Mouse (Mus musculus): ENCODE data around the gene Chrm2.

Chrm2 gene

GRCm38 (mm10) chr6:36507008-36507663 is 119.3 kb downstream of the Chrm2 start:
- in situ Hi-C loops (cut with MboI; ENCODE audit: low pct_unique_long_range_greater_than_20kb in 1 of 2, low sequenced_read_pairs in 2 of 2, unreplicated experiment in 1 of 2): no loop called here

- in situ Hi-C loops (cut with MboI; ENCODE audit: low pct_unique_long_range_greater_than_20kb in 1 of 2, low sequenced_read_pairs in 2 of 2, unreplicated experiment in 1 of 2): no loop called here
Measured at GRCm38 (mm10) chr6:36507946-36508345, 120.1 kb downstream of the Chrm2 start.

GRCm38 (mm10) chr6:36508469-36508868 is 120.6 kb downstream of the Chrm2 start:
- in situ Hi-C loops (cut with MboI; ENCODE audit: low pct_unique_long_range_greater_than_20kb in 1 of 2, low sequenced_read_pairs in 2 of 2, unreplicated experiment in 1 of 2): no loop called here

GRCm38 (mm10) chr6:36516508-36516907 is 128.6 kb downstream of the Chrm2 start:
- in situ Hi-C loops (cut with MboI; ENCODE audit: low pct_unique_long_range_greater_than_20kb in 1 of 2, low sequenced_read_pairs in 2 of 2, unreplicated experiment in 1 of 2): no loop called here

GRCm38 (mm10) chr6:36517242-36517641 is 129.4 kb downstream of the Chrm2 start:
- in situ Hi-C loops (cut with MboI; ENCODE audit: low pct_unique_long_range_greater_than_20kb in 1 of 2, low sequenced_read_pairs in 2 of 2, unreplicated experiment in 1 of 2): no loop called here

GRCm38 (mm10) chr6:36523599-36523998 is 135.7 kb downstream of the Chrm2 start:
- in situ Hi-C loops (cut with MboI; ENCODE audit: low pct_unique_long_range_greater_than_20kb in 1 of 2, low sequenced_read_pairs in 2 of 2, unreplicated experiment in 1 of 2): no loop called here

GRCm38 (mm10) chr6:36528509-36528908 is 140.6 kb downstream of the Chrm2 start:
- in situ Hi-C loops (cut with MboI; ENCODE audit: low pct_unique_long_range_greater_than_20kb in 1 of 2, low sequenced_read_pairs in 2 of 2, unreplicated experiment in 1 of 2): no loop called here

GRCm38 (mm10) chr6:36541247-36541646 is 153.4 kb downstream of the Chrm2 start:
- in situ Hi-C loops (cut with MboI; ENCODE audit: low pct_unique_long_range_greater_than_20kb in 1 of 2, low sequenced_read_pairs in 2 of 2, unreplicated experiment in 1 of 2): no loop called here

GRCm38 (mm10) chr6:36566886-36567285 is 179.0 kb downstream of the Chrm2 start:
- in situ Hi-C loops (cut with MboI; ENCODE audit: low pct_unique_long_range_greater_than_20kb in 1 of 2, low sequenced_read_pairs in 2 of 2, unreplicated experiment in 1 of 2): no loop called here
